Mouse (Mus musculus) thymus, adult 2 months (tissue): ENCODE data around the gene Sdhb.

Experiments used
- CTCF ChIP-seq: fragments of 200-500 bp; IDR thresholded peaks from 2 replicates; pipeline ENCODE4 v1.5.1; 2012; ENCODE audit warnings: mild to moderate bottlenecking, control low read depth, low read length, moderate library complexity, borderline replicate concordance; ENCODE audit not compliant: control insufficient read depth, poor library complexity, insufficient read depth; ENCODE audit errors: extremely low read depth
- POLR2A ChIP-seq: fragments of 200-500 bp; IDR thresholded peaks from 2 replicates; pipeline ENCODE4 v1.6.1; 2012; ENCODE audit warnings: mild to moderate bottlenecking, low read length, control low read depth, moderate library complexity; ENCODE audit not compliant: control insufficient read depth, poor library complexity, insufficient read depth; ENCODE audit errors: extremely low read depth

DNA sequence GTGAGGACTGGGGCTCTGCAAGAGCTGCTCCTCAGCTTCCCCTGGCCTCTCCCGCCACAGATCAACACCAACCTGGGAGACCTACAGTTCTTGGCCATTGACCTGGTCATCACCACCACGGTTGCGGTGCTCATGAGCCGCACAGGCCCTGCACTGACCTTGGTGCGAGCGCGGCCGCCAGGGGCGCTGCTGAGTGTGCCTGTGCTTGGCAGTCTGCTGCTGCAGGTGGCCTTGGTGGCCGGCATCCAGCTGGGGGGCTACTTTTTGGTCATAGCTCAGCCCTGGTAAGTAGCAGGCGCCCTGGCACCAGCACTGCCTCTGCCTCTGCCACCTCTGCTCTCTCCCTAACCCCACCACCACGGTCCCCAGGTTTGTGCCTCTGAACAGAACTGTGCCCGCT is 45.0 kb downstream of the Sdhb start:
- no peak for TF ChIP-seq CTCF
- no peak for TF ChIP-seq POLR2A
